ENCODE assay signal across 21 mouse cellular contexts in genomic region chr14:102016572-102016971, GRCm38 (mm10).
A peak's percentile ranks its signal among the peaks of the same experiment; 100 is the strongest.
DNase-seq lines count a peak whose midpoint lies in the region; ATAC-seq lines count a peak whose summit lies in the region.
"Had no signal": no experiment of that assay in that cellular context is flagged by ENCODE, and none has a peak within 500 bp of the region (broad histone marks: within the 10 kb centered on the region; RNA-seq: fewer than 3 reads in every experiment).

No protein-coding gene starts in this region.

- H3K27ac ChIP-seq in forebrain, embryonic 13.5 days: no peak overlapping the region
- no peak overlapping the region for H3K27ac ChIP-seq in forebrain, embryonic 15.5 days (replicated peaks)
- no peak overlapping the region for H3K27ac ChIP-seq in heart, embryonic 10.5 days
- H3K27ac ChIP-seq: forebrain, embryonic 12.5 days; heart, embryonic 15.5 days; hindbrain, postnatal 0 days had no signal

- no peak overlapping the region for H3K9ac ChIP-seq in forebrain, embryonic 13.5 days
- H3K9ac ChIP-seq in forebrain, embryonic 15.5 days (replicated peaks): no peak overlapping the region
- H3K9ac ChIP-seq: forebrain, embryonic 12.5 days; heart, embryonic 15.5 days had no signal

- no peak overlapping the region for H3K4me3 ChIP-seq in forebrain, embryonic 13.5 days
- H3K4me3 ChIP-seq in forebrain, embryonic 15.5 days: no peak overlapping the region
- no peak overlapping the region for H3K4me3 ChIP-seq in heart, embryonic 10.5 days
- H3K4me3 ChIP-seq: forebrain, embryonic 12.5 days; heart, embryonic 15.5 days had no signal

- DNase-seq in cerebellum, adult 11 months: peak; percentile 13
- peak; percentile 64 for DNase-seq in brain, adult 2 months (ENCODE audit: low read depth, low spot score)
- DNase-seq in cerebellum, postnatal 10 days: peak; percentile 59 to 64
- DNase-seq in heart, embryonic 10.5 days (ENCODE audit: low spot score): no peak
- DNase-seq: adrenal gland, adult 8-10 months; adrenal gland, postnatal 36 days; B cell, adult 2 months; gastrocnemius, postnatal 10 days; heart, adult 18-20 months; heart, postnatal 14 days; kidney, adult 11 months; kidney, adult 9 months had no signal

- no peak overlapping the region for H3K4me2 ChIP-seq in forebrain, embryonic 13.5 days
- H3K4me2 ChIP-seq in forebrain, embryonic 15.5 days (replicated peaks): no peak overlapping the region
- H3K4me2 ChIP-seq: forebrain, embryonic 12.5 days; heart, embryonic 11.5 days; heart, embryonic 15.5 days had no signal

- no peak for ATAC-seq in cerebellum, adult (ENCODE audit: insufficient number of reproducible peaks, low FRiP score, low TSS enrichment)
- peak; percentile 33; the same call in 1 of the 2 replicates for ATAC-seq in forebrain, embryonic 13.5 days
- no peak for ATAC-seq in forebrain, embryonic 15.5 days (replicated peaks)
- ATAC-seq: CD4-positive, CD25-positive, alpha-beta regulatory T cell, adult 4 months; hindbrain, postnatal 0 days had no signal

- no peaks in the 10 kb centered on the region for H3K36me3 ChIP-seq in forebrain, embryonic 13.5 days (ENCODE audit: poor library complexity, severe bottlenecking)
- H3K36me3 ChIP-seq in forebrain, embryonic 15.5 days: no peaks in the 10 kb centered on the region
- no peaks in the 10 kb centered on the region for H3K36me3 ChIP-seq in heart, embryonic 10.5 days
- H3K36me3 ChIP-seq: forebrain, embryonic 12.5 days; G1E; heart, embryonic 15.5 days had no signal

- no peaks in the 10 kb centered on the region for H3K4me1 ChIP-seq in forebrain, embryonic 13.5 days
- 0 out of 2 replicates have a peak, but pooled peaks cover 5% of the 10 kb centered on the region for H3K4me1 ChIP-seq in forebrain, embryonic 15.5 days
- no peaks in the 10 kb centered on the region for H3K4me1 ChIP-seq in heart, embryonic 10.5 days
- H3K4me1 ChIP-seq: forebrain, embryonic 12.5 days; heart, embryonic 15.5 days had no signal

- H3K9me3 ChIP-seq in forebrain, embryonic 13.5 days (replicated peaks): no peaks in the 10 kb centered on the region
- H3K9me3 ChIP-seq in forebrain, embryonic 15.5 days: no peaks in the 10 kb centered on the region
- no peaks in the 10 kb centered on the region for H3K9me3 ChIP-seq in heart, embryonic 10.5 days
- H3K9me3 ChIP-seq: forebrain, embryonic 12.5 days; heart, embryonic 15.5 days had no signal

- no peaks in the 10 kb centered on the region for H3K27me3 ChIP-seq in forebrain, embryonic 13.5 days
- H3K27me3 ChIP-seq in forebrain, embryonic 15.5 days: no peaks in the 10 kb centered on the region
- H3K27me3 ChIP-seq in heart, embryonic 10.5 days (ENCODE audit: insufficient read depth, poor library complexity, severe bottlenecking): no peaks in the 10 kb centered on the region
- H3K27me3 ChIP-seq: forebrain, embryonic 12.5 days; heart, embryonic 15.5 days had no signal
